Mouse (Mus musculus): Measurements from ENCODE around the gene Rab20. TPM values are rescaled to one million over a fixed set of nuclear protein-coding genes. Genes with fewer than 3 reads are reported as not detected.
A peak's percentile ranks its signal among the peaks of the same experiment; 100 is the strongest.
"Not testable (repeated sequence)": the region's sequence is repeated elsewhere in the genome, so short reads cannot be mapped to it uniquely, and the experiment has no call there.

Rab20 gene
- polyA plus RNA-seq, 1 experiment from 2014 or later = 1.7 TPM

- H3K27me3 ChIP-seq = peaks cover 88% of the 10 kb centered on the region
- peaks cover 49% of the 10 kb centered on the region for H3K4me1 ChIP-seq
- no peak for ATAC-seq (ENCODE audit: low FRiP score, low read depth)
- H3K27ac ChIP-seq = no peak overlapping the region; the same call in 1 of the 2 replicates
- H3K36me3 ChIP-seq = no peaks in the 10 kb centered on the region
- WGBS = 3% methylated on average over 9 of the region's 9 CpGs
- H3K9me3 ChIP-seq = no peaks in the 10 kb centered on the region
- H3K4me3 ChIP-seq = peak overlapping the region; percentile 60
- no peak overlapping the region for H3K9ac ChIP-seq
- peak overlapping the region; percentile 99 for H3K4me2 ChIP-seq (replicated peaks)
Observed at GRCm38 (mm10) chr8:11477178-11477553, 1.3 kb downstream of the Rab20 start.

DNA sequence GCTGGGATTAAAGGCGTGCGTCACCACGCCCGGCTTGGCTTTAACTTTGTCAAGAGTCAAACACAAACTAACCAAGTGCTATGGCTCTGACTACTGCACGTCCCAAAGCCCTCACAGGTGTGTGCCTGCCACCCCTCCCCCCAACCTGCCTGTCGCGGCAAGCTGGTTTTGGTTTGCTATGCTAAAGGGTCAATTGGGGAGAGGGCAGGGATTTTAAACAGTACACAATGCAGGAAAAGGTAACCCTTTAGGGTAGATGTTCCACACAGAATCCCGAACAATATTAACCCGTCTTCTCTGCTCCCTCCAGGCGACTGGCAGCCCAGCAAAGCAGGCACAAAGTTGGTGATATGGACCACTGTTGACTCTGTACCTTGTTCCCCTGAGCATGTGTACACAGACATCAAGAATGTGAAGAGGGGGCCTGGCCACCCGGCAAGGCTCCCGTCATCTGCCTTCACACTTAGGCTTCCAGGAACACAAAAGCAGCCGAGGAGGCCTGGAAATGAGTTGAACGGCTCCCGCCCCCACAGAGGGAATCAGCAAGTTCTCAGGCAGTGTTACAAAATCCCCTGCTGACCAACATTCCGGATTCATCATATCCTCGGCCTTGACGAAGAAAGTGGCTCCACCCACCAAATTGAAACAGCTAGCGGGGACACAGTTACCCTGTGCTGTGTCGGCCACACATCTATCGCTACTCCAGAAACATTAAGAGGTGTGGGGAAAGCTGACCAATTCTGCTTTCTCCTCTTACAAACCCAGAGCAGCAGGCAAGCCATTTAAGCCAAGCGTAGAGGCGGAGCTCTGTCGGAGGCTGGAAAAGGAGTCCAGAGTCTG, 2.0 kb downstream of the Rab20 start:
- H3K36me3 ChIP-seq = no peaks in the 10 kb centered on the region
- H3K4me2 ChIP-seq (replicated peaks) = peak overlapping the region; percentile 99
- no peak overlapping the region for H3K9ac ChIP-seq
- ATAC-seq (ENCODE audit: low FRiP score, low read depth) = 0 out of 2 replicates have a peak, but pooled peaks have one; percentile 16
- peaks cover 82% of the 10 kb centered on the region for H3K27me3 ChIP-seq
- WGBS = 4% methylated on average over 24 of the region's 24 CpGs
- H3K4me3 ChIP-seq = peak overlapping the region; percentile 60
- peaks cover 49% of the 10 kb centered on the region for H3K4me1 ChIP-seq
- no peak overlapping the region; the same call in 1 of the 2 replicates for H3K27ac ChIP-seq
- H3K9me3 ChIP-seq = no peaks in the 10 kb centered on the region

DNA sequence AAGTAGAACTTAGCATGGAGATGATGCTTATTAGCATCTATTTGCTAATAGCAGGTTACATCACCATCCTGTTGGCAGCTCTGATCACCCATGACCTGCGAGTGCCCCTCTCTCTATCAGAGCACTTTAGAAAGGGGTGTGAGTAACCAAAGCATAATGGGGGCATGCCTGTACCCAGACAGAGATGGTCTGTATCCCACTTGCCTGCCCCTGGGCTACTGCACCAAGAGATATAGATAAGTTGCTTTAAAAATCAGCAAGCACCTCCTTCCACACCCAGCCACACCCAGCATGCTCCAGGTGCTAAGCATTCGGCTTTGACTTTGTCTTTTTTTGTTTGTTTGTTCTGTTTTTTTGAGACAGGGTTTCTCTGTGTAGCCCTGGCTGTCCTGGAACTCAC, 2.6 kb downstream of the Rab20 start:
- H3K36me3 ChIP-seq = no peaks in the 10 kb centered on the region
- WGBS = 10% methylated on average over 2 of the region's 2 CpGs
- H3K9ac ChIP-seq = no peak overlapping the region
- H3K4me2 ChIP-seq (replicated peaks) = 0 out of 2 replicates have a peak overlapping the region, but pooled peaks have one; percentile 99
- H3K9me3 ChIP-seq = no peaks in the 10 kb centered on the region
- H3K4me1 ChIP-seq = peaks cover 49% of the 10 kb centered on the region
- H3K27ac ChIP-seq = no peak overlapping the region
- no peak overlapping the region for H3K4me3 ChIP-seq
- no peak for ATAC-seq (ENCODE audit: low FRiP score, low read depth)
- peaks cover 81% of the 10 kb centered on the region for H3K27me3 ChIP-seq

- H3K9ac ChIP-seq = no peak overlapping the region
- H3K27ac ChIP-seq = no peak overlapping the region
- WGBS = 6% methylated on average over 9 of the region's 10 CpGs
- no peak overlapping the region for H3K4me3 ChIP-seq
- peaks cover 49% of the 10 kb centered on the region for H3K4me1 ChIP-seq
- peaks cover 81% of the 10 kb centered on the region for H3K27me3 ChIP-seq
- H3K4me2 ChIP-seq (replicated peaks) = no peak overlapping the region
- ATAC-seq (ENCODE audit: low FRiP score, low read depth) = no peak
- no peaks in the 10 kb centered on the region for H3K9me3 ChIP-seq
- H3K36me3 ChIP-seq = no peaks in the 10 kb centered on the region
Observed at GRCm38 (mm10) chr8:11475397-11475796, 3.1 kb downstream of the Rab20 start.

DNA sequence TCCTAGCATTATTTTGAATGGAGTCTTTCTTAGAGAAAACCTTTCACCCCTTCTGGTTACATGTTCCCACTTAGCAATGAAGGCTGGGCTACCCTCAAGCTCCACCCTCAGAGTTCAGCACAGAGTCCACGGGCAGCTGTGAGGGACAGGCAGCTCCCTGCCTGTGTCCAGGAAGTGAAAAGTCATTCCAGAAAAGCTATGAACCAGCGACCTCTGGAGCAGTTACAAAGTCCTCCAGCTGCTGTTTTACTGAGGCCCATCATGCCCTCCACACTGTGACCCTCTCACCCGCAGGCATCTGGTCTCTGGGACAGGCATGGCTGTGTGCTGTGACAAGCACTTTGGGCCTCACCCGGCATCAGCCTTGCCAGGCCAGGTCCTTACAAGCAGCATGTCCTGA, 5.4 kb downstream of the Rab20 start:
- no peak overlapping the region for H3K4me2 ChIP-seq (replicated peaks)
- H3K27me3 ChIP-seq = peaks cover 59% of the 10 kb centered on the region
- no peaks in the 10 kb centered on the region for H3K36me3 ChIP-seq
- no peak for ATAC-seq (ENCODE audit: low FRiP score, low read depth)
- H3K4me1 ChIP-seq = peaks cover 33% of the 10 kb centered on the region
- H3K9me3 ChIP-seq = no peaks in the 10 kb centered on the region
- no peak overlapping the region for H3K27ac ChIP-seq
- 13% methylated on average over 4 of the region's 4 CpGs for WGBS
- no peak overlapping the region for H3K9ac ChIP-seq
- no peak overlapping the region for H3K4me3 ChIP-seq

GRCm38 (mm10) chr8:11471309-11471708, 7.2 kb downstream of the Rab20 start:
- peaks cover 17% of the 10 kb centered on the region for H3K4me1 ChIP-seq
- H3K9me3 ChIP-seq = no peaks in the 10 kb centered on the region
- H3K27me3 ChIP-seq = peaks cover 41% of the 10 kb centered on the region
- no peak overlapping the region for H3K4me3 ChIP-seq
- H3K27ac ChIP-seq = no peak overlapping the region
- 62% methylated on average over 8 of the region's 8 CpGs for WGBS
- H3K36me3 ChIP-seq = no peaks in the 10 kb centered on the region
- no peak for ATAC-seq (ENCODE audit: low FRiP score, low read depth)
- H3K9ac ChIP-seq = no peak overlapping the region
- H3K4me2 ChIP-seq (replicated peaks) = no peak overlapping the region

GRCm38 (mm10) chr8:11470694-11471093, 7.8 kb downstream of the Rab20 start:
- no peak overlapping the region for H3K9ac ChIP-seq
- no peak for ATAC-seq (ENCODE audit: low FRiP score, low read depth)
- no peak overlapping the region for H3K4me2 ChIP-seq (replicated peaks)
- peaks cover 35% of the 10 kb centered on the region for H3K27me3 ChIP-seq
- H3K4me1 ChIP-seq = peaks cover 10% of the 10 kb centered on the region
- no peaks in the 10 kb centered on the region for H3K36me3 ChIP-seq
- no peak overlapping the region for H3K4me3 ChIP-seq
- H3K27ac ChIP-seq = no peak overlapping the region
- no peaks in the 10 kb centered on the region for H3K9me3 ChIP-seq
- 81% methylated on average over 7 of the region's 7 CpGs for WGBS

DNA sequence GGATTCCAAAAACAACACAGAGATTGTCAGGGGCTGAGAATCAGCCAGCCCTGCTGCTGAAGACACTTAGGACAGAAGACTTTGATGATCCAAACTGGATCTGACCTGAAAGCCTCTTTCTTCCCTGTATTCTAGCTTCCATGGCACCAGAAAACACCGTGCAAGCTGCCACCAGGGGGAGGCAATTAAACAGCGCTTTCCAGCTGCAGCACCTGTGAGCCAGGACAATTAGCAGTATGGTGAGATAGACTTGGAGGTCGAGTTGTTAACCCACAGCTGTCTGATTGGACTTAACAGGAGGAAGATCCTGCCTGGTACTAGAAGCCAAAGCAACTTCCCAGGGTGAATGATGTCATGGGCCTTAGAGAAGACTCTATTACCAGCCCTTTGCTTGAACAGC, 9.4 kb downstream of the Rab20 start:
- Histone ChIP-seq H3K36me3 (no peaks in the 10 kb centered on the region), H3K4me3 (no peak overlapping the region), H3K9me3 (no peaks in the 10 kb centered on the region), H3K4me1 (peaks cover 7% of the 10 kb centered on the region), H3K4me2 (replicated peaks) (no peak overlapping the region), H3K27me3 (peaks cover 19% of the 10 kb centered on the region), H3K27ac (no peak overlapping the region), H3K9ac (no peak overlapping the region)
- no peak for ATAC-seq (ENCODE audit: low FRiP score, low read depth)
- 2% methylated on average over 3 of the region's 3 CpGs for WGBS

- not testable (repeated sequence) for H3K9me3 ChIP-seq; ATAC-seq (ENCODE audit: low FRiP score, low read depth); H3K36me3 ChIP-seq; H3K4me1 ChIP-seq; H3K27ac ChIP-seq; H3K9ac ChIP-seq; H3K27me3 ChIP-seq; H3K4me2 ChIP-seq (replicated peaks); H3K4me3 ChIP-seq
- WGBS = 89% methylated on average over 5 of the region's 5 CpGs
Observed at GRCm38 (mm10) chr8:11466528-11466927, 12.0 kb downstream of the Rab20 start.

DNA sequence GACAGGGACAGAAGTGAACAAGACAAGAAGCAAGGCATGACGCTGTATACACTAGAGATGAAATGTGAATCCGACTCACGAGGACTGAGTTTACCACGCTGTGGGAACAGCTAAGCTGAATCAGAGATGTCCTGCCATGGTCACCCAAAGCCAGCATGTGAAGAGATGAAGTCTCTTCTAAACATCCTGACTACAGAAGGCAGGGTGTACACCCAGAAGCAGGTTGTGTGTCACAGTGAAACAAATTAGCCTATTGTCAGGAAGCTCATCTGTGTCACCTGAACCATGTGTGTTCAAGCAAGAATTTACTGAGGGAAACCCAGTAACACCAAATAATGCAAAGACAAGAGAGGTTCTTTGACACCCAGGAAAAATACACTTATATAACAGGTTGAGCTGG, 12.9 kb downstream of the Rab20 start:
- no peaks in the 10 kb centered on the region for H3K9me3 ChIP-seq
- WGBS = 93% methylated on average over 4 of the region's 4 CpGs
- no peak overlapping the region for H3K4me3 ChIP-seq
- ATAC-seq (ENCODE audit: low FRiP score, low read depth) = no peak
- no peak overlapping the region for H3K9ac ChIP-seq
- H3K36me3 ChIP-seq = no peaks in the 10 kb centered on the region
- peaks cover 9% of the 10 kb centered on the region for H3K4me1 ChIP-seq
- H3K27ac ChIP-seq = no peak overlapping the region
- peaks cover 4% of the 10 kb centered on the region for H3K27me3 ChIP-seq
- H3K4me2 ChIP-seq (replicated peaks) = no peak overlapping the region

GRCm38 (mm10) chr8:11464707-11464964, 13.9 kb downstream of the Rab20 start:
- H3K4me1 ChIP-seq = peaks cover 9% of the 10 kb centered on the region
- 74% methylated on average over 3 of the region's 3 CpGs for WGBS

GRCm38 (mm10) chr8:11463889-11464706, 14.4 kb downstream of the Rab20 start:
- 84% methylated on average over 12 of the region's 12 CpGs for WGBS
- no peaks in the 10 kb centered on the region for H3K36me3 ChIP-seq
- no peaks in the 10 kb centered on the region for H3K27me3 ChIP-seq
- H3K9ac ChIP-seq = no peak overlapping the region
- peaks cover 12% of the 10 kb centered on the region for H3K4me1 ChIP-seq
- H3K4me3 ChIP-seq = no peak overlapping the region
- no peak for ATAC-seq (ENCODE audit: low FRiP score, low read depth)
- no peak overlapping the region for H3K27ac ChIP-seq
- H3K9me3 ChIP-seq = no peaks in the 10 kb centered on the region
- no peak overlapping the region for H3K4me2 ChIP-seq (replicated peaks)

More at GRCm38 (mm10) chr8:11464707-11464964, 13.9 kb downstream of the Rab20 start:
- Histone ChIP-seq H3K9me3 (no peaks in the 10 kb centered on the region), H3K4me2 (replicated peaks) (no peak overlapping the region), H3K27me3 (no peaks in the 10 kb centered on the region), H3K9ac (no peak overlapping the region), H3K27ac (no peak overlapping the region), H3K36me3 (no peaks in the 10 kb centered on the region), H3K4me3 (no peak overlapping the region)
- ATAC-seq (ENCODE audit: low FRiP score, low read depth) = no peak
